Mouse (Mus musculus) stomach, postnatal 0 days (tissue): ENCODE results near the gene Mecp2. TPM values are rescaled to one million over a fixed set of nuclear protein-coding genes. Genes with fewer than 3 reads are reported as not detected.

Experiments
- ATAC-seq: fragments of 200-750 bp; cut with Nextera tagmentation; 2 replicates; pipeline ENCODE4 v1.8.0; 2017; ENCODE audit not compliant: low FRiP score, low TSS enrichment
- DNase-seq: peaks from one replicate; pipeline ENCODE4 v3.0.0-alpha.2; 2016; ENCODE audit warnings: low spot score
- H3K27ac ChIP-seq: fragments of 300-500 bp; sonication (generic); replicated peaks from 2 replicates; pipeline ENCODE4 v1.5.1; 2014; ENCODE audit warnings: mild to moderate bottlenecking, control low read depth
- H3K27me3 ChIP-seq: fragments of 300-500 bp; sonication (generic); 2 replicates; pipeline ENCODE4 v1.6.1; 2014; ENCODE audit warnings: low read length; ENCODE audit not compliant: control insufficient read depth, insufficient read depth
- H3K36me3 ChIP-seq: fragments of 300-500 bp; sonication (generic); 2 replicates; pipeline ENCODE4 v1.6.1; 2014; ENCODE audit warnings: low read length, mixed read lengths; ENCODE audit not compliant: control insufficient read depth, insufficient read depth
- H3K4me1 ChIP-seq: fragments of 300-500 bp; sonication (generic); replicated peaks from 2 replicates; pipeline ENCODE4 v1.6.1; 2014; ENCODE audit warnings: antibody characterized with exemption; ENCODE audit not compliant: control insufficient read depth, insufficient read depth
- H3K4me2 ChIP-seq: fragments of 300-500 bp; sonication (generic); replicated peaks from 2 replicates; pipeline ENCODE4 v1.6.1; 2014; ENCODE audit warnings: low read depth, mild to moderate bottlenecking, control low read depth, moderate library complexity
- H3K4me3 ChIP-seq: fragments of 300-500 bp; sonication (generic); 2 replicates; pipeline ENCODE4 v1.5.1; 2014; ENCODE audit warnings: low read depth, low read length, control low read depth
- H3K9ac ChIP-seq: fragments of 300-500 bp; sonication (generic); 2 replicates; pipeline ENCODE4 v1.6.1; 2014; ENCODE audit warnings: mild to moderate bottlenecking, low read length, control low read depth, mixed read lengths
- H3K9me3 ChIP-seq: fragments of 300-500 bp; sonication (generic); 2 replicates; pipeline ENCODE4 v1.6.1; 2016; ENCODE audit warnings: low read length; ENCODE audit not compliant: control insufficient read depth
- CTCF ChIP-seq: IDR thresholded peaks from 2 replicates; pipeline ENCODE4 v1.5.1; 2016; ENCODE audit warnings: antibody characterized with exemption, low read depth, mild to moderate bottlenecking, moderate library complexity
- EP300 ChIP-seq: optimal IDR thresholded peaks from 2 replicates; pipeline ENCODE3; 2016; ENCODE audit warnings: antibody characterized with exemption
- WGBS: fragments of 180-500 bp; shearing (Covaris S2); extraction: QIAGEN DNeasy Blood & Tissue Kit; methylation state at CpG from one replicate; pipeline ENCODE4 v1.1.7; 2014; 5-methylcytosine and 5-hydroxymethylcytosine counted together
- polyA plus RNA-seq: library from polyadenylated mRNA; unstranded; fragments of >200 nt; fragmentation: Nextera tagmentation; extraction: Ambion mirVana; gene quantifications from 2 replicates; pipeline ENCODE4 v1.2.1, GENCODE M21; 2015

Mecp2 gene
- polyA plus RNA-seq, 1 experiment from 2014 or later = 6.8 TPM

- no peak for DNase-seq
- Histone ChIP-seq H3K4me3 (no peak overlapping the region), H3K27ac (no peak overlapping the region), H3K27me3 (no peaks in the 10 kb centered on the region), H3K36me3 (no peaks in the 10 kb centered on the region), H3K4me1 (no peaks in the 10 kb centered on the region), H3K9ac (no peak overlapping the region), H3K4me2 (no peak overlapping the region), H3K9me3 (no peaks in the 10 kb centered on the region)
- ATAC-seq = no peak
- TF ChIP-seq CTCF (no peak), EP300 (no peak)
These were observed 21.1 kb downstream of the Mecp2 start for GRCm38 (mm10) chrX:74114036-74114435.

- Histone ChIP-seq H3K4me1 (no peaks in the 10 kb centered on the region), H3K4me2 (no peak overlapping the region), H3K36me3 (no peaks in the 10 kb centered on the region), H3K27ac (no peak overlapping the region), H3K27me3 (no peaks in the 10 kb centered on the region), H3K9me3 (no peaks in the 10 kb centered on the region), H3K9ac (no peak overlapping the region), H3K4me3 (no peak overlapping the region)
- WGBS = 41% methylated on average over 3 of the region's 3 CpGs
- no peak for TF ChIP-seq EP300
- TF ChIP-seq CTCF = no peak
- no peak for ATAC-seq
- no peak for DNase-seq
These were observed 26.4 kb downstream of the Mecp2 start for GRCm38 (mm10) chrX:74108747-74109146.

- TF ChIP-seq EP300 = no peak
- no peak for TF ChIP-seq CTCF
- no peaks in the 10 kb centered on the region for H3K27me3 ChIP-seq
- no peak overlapping the region for H3K4me3 ChIP-seq
- no peak overlapping the region for H3K27ac ChIP-seq
- 47% methylated on average over 2 of the region's 2 CpGs for WGBS
- no peak overlapping the region for H3K4me2 ChIP-seq
- no peaks in the 10 kb centered on the region for H3K36me3 ChIP-seq
- H3K9ac ChIP-seq = no peak overlapping the region
- no peaks in the 10 kb centered on the region for H3K9me3 ChIP-seq
- DNase-seq = no peak
- no peak for ATAC-seq
- no peaks in the 10 kb centered on the region for H3K4me1 ChIP-seq
These were observed 29.2 kb downstream of the Mecp2 start for GRCm38 (mm10) chrX:74105916-74106315.

GRCm38 (mm10) chrX:74103457-74104188 lies 31.5 kb downstream of the Mecp2 start:
- TF ChIP-seq CTCF = peak; percentile 30
- TF ChIP-seq EP300 = no peak
- Histone ChIP-seq H3K9ac (no peak overlapping the region), H3K4me2 (no peak overlapping the region), H3K4me1 (no peaks in the 10 kb centered on the region), H3K36me3 (no peaks in the 10 kb centered on the region), H3K4me3 (no peak overlapping the region), H3K9me3 (no peaks in the 10 kb centered on the region), H3K27ac (no peak overlapping the region), H3K27me3 (no peaks in the 10 kb centered on the region)
- 36% methylated on average over 4 of the region's 4 CpGs for WGBS
- ATAC-seq = no peak
- no peak for DNase-seq

- no peak overlapping the region for H3K27ac ChIP-seq
- no peak for DNase-seq
These were observed 40.0 kb downstream of the Mecp2 start for GRCm38 (mm10) chrX:74095130-74095529.

GRCm38 (mm10) chrX:74085601-74086038 lies 49.5 kb downstream of the Mecp2 start:
- Histone ChIP-seq H3K36me3 (no peaks in the 10 kb centered on the region), H3K4me3 (peak overlapping the region; percentile 61), H3K9ac (peak overlapping the region; percentile 80), H3K4me2 (peak overlapping the region; percentile 37), H3K27me3 (no peaks in the 10 kb centered on the region), H3K27ac (peak overlapping the region; percentile 93), H3K9me3 (no peaks in the 10 kb centered on the region), H3K4me1 (no peaks in the 10 kb centered on the region)
- TF ChIP-seq CTCF (no peak), EP300 (no peak)
- peak; percentile 97 for DNase-seq
- ATAC-seq = peak; percentile 100
- WGBS = 3% methylated on average over 21 of the region's 27 CpGs

More at GRCm38 (mm10) chrX:74095130-74095529, 40.0 kb downstream of the Mecp2 start:
- WGBS = 60% methylated on average over 1 of the region's 1 CpGs
- Histone ChIP-seq H3K4me3 (no peak overlapping the region), H3K27me3 (no peaks in the 10 kb centered on the region), H3K9me3 (no peaks in the 10 kb centered on the region), H3K4me1 (no peaks in the 10 kb centered on the region), H3K36me3 (no peaks in the 10 kb centered on the region), H3K9ac (no peak overlapping the region), H3K4me2 (no peak overlapping the region)
- TF ChIP-seq CTCF = no peak
- TF ChIP-seq EP300 = no peak
- ATAC-seq = no peak
